Mouse (Mus musculus) spleen, postnatal 4 days (tissue): ENCODE measurements around the gene Pde4a.

Experiments
- DNase-seq, 2 experiments: peaks; one replicate each; pipeline ENCODE4 v3.0.0; 2022; ENCODE audit warnings: low spot score in 2 of 2

Pde4a gene

DNA sequence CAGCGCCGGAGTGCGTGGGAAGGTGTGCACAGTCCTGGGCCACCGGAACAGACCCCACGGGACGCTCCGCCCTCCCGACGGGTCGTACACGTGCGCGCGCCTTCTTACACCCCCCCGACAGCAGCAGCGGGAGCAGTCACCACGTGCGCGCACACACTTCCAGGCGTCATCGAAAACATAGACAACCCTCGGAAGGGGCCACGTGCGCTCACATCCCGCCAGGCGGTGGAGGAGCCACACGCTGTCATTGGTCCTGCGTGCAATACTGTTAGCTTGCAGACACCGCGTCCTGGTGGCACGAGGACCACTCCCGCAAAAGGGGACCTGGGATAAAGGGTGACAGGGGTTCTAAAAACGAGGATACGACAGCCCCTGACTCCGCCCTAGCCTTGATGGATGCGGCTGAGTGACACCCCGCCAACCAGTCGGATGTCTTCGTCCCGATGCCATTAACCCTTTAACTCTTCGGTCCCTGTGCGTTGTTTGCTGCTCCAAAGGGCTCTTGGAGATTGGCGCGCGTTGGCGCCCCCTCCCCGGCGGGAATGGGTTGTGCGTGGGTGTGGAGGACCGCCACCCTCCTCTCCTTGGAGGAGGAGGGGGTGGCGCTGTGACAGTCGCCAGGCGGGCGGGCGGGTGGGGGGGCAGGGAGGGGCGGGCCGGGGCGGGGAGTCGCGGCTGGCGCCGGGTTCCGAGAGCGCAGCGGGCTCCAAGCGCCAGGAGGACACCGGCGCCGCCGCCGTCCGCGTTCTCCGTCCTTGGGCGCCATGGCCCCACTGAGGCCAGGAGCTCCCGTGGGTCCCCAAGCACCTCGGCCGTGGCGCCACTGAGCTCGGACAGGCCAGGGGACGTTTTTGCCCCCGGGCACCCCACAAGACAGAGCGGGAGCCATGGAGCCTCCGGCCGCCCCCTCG, at the start of gene Pde4a:
TSS of gene Pde4a (plus strand) at position 674 of the 911 bp plus-strand sequence.
- no peak for DNase-seq

DNA sequence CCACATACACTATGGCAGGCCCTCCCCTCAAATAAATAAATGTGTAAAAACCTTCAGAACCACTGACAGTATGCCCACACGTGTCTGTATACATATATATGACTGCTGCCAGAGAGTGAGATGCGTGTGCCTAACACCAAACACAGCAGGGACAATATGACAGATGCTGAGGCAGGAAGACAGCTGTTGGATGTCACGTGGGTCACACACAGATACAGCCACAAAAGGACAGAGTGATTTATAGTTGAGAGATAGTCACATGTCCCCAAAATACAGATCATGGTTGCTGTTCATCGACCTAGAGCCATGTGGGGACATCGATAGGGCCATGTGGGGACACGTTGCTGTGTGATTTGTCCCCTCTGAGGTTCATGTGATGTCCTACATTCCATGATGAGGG, 48.4 kb upstream of the Pde4a start:
- DNase-seq: no peak

DNA sequence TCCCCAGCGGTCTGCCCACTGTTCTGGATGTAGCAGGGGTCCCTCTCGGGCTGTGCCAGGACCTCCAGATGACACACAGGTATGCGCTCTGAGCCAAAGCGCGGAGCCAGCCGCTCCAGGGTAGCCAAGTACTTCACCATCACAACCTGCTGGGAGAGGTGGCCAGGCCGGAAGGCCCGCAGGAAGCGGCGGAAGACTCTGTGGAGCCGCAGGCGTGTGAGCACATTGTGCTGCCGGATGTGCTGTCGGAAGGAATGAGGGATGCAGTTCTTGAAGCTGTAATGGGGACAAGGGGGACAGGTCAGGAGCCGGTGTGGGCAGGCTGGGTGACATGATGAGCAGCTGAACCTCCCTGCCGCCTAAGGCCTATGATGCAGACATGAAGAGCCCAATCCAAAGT, 44.0 kb upstream of the Pde4a start:
- no peak for DNase-seq

DNA sequence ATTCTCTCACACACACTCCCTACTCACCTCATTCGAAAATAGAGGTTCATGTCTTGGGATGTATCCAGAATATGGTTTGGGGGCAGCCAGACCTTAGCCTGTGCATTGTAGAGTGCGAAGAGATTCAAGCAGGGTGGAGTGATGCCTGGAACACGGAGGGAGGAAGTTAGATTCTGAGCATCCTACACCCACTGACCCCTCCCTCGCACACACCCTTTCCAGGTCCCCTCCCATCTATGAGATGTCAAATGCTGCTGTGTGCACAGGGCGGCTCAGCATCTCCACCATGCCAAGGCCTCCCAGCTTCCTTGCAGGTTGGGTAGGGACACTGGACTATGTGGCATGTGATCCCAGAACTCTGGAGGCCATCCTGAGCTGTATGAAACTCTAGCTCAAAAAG, 40.7 kb upstream of the Pde4a start:
- no peak for DNase-seq

DNA sequence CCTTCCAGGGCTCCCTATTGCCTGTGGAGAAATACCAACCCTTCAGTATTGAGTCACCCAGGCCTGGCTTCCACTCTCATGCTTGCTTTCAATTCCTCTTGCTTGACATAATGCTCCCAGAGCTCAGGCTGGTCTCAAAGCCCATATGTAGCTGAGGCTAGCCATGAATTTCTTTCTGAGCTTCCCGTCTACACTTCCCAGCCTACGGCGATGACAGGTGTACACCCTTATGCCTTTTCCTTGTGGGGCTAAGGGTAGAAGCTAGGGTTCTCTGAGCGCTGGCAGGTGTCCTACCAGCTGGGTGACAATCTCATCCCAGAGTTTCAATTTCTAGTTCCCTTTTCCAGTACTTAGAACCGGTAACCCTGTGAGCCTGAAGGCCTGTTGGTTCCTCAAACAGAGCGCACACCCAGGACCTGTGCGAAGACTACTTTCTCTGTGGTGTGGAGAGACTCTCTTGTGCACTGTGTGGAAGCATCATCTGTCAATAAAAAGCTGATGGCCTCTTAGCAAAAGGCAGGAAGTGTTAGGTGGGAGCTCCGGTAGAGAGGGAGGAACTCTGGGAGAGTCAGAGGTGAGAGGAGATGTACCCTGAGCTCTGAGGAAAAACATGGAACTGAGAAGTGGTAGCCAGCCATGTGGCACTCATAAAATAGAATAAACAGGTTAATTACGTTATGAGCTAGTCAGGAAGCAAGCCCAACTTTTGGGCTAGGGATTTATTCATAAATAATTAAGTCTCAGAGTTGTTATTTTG, 39.8 kb upstream of the Pde4a start:
- no peak for DNase-seq

DNA sequence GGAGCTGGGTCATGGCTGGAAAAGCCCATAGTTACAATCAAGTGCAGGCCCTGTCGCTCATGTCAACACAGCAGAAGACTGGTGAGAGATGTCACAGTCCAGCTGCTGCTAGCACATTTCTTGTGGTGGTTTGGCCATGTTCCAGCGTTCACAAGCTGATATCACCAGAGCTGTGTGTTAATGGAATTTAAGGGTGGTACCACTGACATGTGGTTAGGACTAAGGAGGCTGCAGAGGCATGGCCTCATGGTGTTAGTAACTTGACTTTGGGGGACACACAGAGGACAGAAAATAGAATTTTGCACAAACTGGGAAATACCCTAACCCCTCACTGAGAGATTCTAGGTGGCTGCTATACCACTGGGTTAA, 39.3 kb upstream of the Pde4a start:
- DNase-seq: peak in 1 of 2 experiments; percentile 37

DNA sequence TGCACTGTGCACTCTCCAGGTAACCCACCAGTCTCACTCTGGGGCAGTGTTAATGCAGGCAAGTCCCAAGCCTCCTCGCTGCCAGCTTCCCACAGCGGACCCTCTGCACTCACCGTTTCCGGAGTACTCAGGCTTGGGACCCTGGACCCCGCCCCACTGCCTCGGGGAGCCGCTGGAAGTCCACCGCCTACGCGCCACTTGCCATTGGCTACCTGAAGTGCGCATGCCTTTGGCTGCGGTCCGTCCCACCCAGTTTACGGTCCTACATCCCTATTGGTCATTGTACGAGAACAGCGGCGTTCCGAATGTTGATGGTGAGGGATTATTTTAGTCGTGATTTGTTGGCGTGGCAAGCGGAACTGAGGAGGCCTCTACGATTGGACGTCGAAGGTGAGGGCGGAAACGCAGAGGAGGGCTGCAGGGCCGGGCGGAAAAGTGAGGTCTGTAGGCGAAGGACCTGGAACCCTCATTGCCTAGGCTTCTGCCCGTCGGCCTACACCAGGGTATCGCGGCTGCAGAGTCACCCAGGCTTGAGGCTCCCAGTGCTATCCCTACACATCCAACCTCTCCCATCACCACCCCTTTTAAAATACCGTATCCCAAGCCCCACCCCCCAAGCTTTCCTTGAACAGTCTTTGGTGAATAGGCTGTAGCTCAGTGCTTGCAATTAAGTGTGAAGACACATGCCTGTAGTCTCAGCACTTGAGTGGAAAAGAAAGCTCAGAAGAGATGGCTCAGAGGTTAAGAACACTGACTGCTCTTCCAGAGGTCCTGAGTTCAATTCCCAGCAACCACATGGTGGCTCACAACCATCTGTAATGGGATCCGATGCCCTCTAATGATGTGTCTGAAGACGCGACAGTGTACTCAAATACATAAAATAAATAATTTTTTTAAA, 34.2 kb upstream of the Pde4a start, which contains the start of gene Tyk2:
TSS of gene Tyk2 (minus strand) at position 185 of the 898 bp plus-strand sequence.
- DNase-seq: peak; percentile 82 to 88

DNA sequence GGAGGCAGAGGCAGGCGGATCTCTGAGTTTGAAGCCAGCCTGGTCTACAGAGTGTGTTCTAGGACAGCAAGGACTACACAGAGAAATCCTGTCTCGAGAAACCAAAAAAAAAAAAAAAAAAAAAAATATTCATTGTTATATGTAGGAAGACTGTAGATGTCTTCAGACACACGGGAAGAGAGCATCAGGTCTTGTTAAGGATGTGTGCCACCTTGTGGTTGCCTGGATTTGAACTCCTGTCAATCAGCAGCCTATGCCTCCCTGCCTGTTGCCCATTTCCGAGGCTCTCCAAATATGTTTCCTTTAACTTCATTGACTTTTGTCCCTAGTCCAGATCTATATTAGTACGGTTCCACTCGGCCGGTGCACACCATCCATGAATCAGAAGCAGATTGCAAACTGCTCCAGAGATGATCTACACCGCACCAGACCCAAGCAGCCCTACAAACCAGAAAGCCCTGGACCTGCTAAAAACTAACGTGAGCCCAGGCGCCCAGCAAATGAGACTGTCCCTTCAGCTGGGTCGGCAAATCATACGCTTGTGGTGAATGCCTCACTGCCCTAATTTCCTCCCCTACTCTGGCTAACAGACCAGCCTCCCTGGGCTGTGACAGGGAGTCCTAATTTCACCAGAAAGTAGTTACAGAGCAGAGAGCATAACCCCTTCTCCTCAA, 33.3 kb upstream of the Pde4a start:
- no peak for DNase-seq

DNA sequence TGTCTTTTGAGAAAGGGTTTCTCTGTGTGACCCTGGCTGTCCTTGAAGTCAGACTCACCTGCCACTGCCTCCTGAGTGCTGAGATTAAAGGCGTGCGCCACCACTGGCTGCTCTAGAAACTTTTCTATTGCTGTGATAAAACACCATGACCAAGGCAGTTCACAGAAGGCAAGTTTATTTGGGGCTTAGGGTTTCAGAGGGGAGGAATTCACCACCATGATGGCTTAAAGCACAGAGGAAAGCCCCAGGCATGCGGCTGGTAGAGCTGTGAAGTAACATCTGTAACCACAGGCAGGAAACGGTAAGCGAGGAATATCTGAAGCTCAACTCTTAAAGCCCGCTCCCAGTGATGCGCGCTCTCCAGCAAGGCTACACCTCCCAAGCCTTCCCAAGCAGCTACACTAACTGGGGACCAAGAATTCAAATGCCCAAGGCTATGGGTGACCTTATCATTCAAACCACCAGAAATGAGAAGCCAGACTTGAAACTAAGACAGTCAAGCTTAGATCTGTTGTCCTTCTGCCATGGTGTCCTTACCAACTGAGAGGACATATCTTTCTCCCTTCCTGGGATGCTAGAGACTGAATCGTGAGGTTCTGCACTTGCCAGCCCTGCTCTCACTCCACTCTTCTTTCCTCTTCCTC, 32.3 kb upstream of the Pde4a start:
- DNase-seq: no peak

DNA sequence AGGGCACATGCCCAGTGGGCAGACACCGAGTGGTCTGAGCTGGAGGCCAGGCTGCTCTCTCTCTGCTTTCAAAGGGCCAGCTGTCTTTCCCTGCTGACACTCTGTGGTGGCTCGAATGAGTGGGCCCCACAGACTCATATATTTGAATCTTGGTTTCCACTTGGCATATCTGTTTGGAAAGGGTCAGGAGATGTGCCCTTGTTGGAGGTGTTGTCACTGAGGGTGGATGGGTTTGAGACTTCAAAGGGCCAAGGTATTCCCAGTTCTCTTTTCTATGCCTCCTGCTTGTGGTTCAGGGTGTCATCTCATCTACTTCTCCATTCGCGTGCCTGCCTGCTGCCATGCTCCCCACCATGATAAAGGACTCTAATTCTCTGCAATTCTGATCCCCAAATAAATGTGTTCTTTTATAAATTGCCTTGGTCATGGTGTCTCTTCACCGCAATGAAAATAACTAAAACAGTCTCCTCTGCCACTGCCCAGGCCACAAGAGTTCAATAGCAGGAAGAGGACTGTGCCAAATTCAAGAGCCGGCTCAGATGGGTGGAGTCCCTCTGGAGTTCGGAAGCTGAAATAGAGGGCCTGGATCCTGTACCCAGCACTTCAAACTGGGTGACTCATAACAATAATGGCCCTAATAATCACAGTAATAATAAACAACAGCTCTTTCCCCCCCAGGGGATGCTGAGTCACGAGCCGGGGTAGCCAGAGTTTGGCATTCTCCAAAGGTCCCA, 30.8 kb upstream of the Pde4a start:
- DNase-seq: no peak

DNA sequence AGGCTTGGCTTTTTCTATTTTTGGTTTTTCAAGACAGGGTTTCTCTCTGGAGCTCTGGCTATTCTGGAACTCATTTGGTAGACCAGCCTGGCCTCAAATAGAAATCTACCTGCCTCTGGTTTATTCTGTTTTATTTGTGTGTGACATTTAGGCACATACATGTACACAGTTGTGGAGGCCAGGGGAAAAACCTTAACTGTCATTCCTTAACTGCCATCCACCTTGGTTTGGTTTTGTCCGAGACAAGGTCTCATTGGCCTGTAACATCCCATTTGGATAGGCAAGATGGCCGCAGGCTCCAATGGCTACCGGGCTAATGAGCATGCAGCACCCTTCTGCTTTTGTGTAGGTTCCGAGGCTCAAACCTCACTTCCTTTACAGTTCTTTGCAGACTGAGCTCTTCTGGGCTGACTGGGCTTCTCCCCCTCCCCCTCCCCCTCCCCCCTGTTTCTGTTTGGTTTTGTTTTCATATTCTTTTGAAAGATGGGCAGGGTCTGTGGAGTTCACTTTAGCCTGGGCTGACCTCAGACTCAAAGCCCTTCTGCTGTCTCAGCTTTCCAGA, 30.1 kb upstream of the Pde4a start:
- no peak for DNase-seq

DNA sequence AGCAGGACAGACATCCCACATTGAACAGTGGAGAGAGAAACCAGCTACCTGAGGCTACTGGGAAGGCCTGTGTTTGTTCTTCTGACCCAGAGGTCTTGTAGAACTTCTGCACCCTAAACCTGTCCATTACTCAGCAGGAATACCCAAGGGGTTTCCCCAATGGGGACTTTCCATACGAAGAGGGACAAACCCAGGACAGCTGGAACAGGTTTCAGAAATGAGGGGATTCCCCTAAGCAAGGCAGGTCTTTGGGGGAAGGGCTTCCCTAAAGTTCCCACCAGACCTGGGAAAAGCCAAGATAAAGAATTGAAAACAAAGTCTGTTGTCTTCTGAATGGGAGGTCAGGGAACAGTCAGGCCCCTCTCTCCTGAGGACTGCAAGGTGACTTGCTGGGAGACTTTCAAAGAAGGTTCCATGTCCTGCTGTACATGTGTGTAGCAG, 29.6 kb upstream of the Pde4a start:
- DNase-seq: no peak

DNA sequence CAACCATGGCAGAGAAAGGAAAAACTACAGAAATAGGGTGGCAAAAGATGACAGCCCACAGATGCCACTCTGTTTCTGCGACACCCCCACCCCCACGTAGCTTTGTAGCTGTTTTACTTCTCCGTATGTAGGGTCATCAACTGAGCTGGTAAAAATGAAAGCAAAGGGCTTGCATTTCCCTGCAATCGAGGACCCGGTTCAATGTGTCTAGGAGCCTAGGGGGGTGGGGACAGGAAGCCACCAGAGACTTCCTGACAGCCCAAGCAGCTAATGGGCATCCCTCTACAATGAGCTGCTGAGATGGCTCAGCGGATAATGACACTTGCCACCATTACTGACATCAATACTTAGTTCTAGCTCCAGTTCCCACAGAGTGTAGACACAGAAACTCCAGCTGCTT, 29.1 kb upstream of the Pde4a start:
- DNase-seq: no peak

DNA sequence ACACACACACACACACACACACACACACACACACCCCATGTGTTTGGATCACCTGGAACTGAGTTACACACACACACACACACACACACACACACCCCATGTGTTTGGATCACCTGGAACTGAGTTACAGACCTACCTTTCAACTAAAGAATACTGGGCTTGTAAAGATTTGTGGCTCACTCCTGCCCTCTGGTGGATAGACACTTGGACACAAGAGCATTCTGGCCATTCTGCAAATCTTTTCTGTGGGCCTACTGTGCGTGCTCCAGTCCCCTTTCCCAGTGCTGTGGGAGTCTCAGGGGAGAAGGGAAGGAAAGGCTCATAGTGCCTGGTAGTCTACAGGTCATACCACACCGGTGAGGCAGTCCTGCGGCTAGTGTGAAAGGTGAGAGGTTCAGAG, 28.3 kb upstream of the Pde4a start:
- peak; percentile 71 to 85 for DNase-seq

DNA sequence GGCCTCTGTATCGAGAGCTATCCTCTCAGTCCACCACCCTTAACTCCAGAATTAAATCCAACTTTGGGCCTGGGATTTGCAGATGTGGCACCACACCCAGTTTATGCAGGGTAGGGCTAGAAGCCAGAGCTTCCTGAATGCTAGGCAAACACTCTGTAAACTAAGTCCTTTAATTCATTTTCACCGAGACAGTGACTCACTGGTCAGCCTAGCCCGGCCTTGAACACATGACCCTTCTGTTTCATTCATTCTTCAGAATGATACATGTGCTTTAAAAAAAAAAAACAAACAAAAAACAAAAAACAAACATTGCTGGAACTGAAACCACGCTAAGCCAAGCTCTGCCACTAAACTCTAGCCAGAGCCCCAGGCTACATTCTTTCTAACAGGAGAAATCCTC, 27.1 kb upstream of the Pde4a start:
- no peak for DNase-seq

DNA sequence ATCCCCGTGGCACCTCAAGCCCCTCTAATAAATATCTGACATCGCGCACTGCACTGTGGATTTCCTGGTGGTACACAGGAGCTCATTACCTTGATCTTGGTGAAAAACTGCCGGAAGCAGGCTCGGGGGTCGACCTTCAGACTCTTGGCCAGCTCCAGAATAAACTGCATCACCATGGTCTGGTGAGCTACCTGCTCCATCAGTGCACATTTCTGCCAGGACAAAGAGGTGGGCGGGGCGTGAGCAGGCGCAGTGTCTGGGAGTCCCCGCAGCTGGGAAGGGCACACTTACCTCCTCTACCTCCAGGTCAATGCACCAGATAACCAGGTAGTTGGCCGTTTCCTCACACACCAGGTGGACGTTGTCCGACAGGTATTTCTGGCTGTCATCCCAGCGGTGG, 23.6 kb upstream of the Pde4a start:
- no peak for DNase-seq

DNA sequence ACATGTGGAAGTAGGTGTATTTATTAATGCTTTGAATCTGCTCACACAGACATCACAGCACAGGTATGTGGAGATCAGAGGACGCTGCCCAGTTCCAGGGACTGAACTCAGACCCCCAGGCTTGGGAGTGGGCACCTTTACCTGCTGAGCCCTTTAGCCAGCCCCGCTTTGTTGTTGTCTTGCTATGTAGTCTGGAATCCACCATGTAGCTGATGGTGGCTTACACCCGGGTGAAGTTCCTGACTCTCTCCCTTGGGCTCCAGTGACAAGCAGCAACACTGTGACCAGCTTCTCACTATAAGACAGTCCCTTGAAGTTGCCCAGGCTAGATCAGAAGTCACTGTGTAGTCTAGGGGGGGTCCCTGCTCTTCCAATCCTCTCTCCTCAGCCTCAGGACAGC, 21.2 kb upstream of the Pde4a start:
- no peak for DNase-seq

DNA sequence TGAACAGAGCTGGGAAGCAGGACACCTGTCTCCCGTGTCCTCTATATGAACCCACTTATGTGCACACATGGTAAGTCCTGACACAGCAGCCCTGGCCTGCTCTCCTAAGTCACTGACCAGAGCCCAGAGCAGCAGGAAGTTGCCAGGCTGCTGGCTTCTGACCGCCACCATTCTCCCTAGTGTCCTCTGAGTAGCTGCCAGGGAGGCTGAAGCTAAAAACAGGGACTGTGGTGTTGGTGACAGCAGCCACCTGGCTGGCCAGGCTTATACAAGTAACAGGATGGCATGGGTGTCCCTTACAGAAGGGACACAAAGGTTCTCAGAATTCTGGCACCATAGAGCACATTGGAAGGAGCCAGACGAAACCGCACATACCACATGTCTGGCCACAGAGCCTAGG, 20.1 kb upstream of the Pde4a start:
- no peak for DNase-seq

DNA sequence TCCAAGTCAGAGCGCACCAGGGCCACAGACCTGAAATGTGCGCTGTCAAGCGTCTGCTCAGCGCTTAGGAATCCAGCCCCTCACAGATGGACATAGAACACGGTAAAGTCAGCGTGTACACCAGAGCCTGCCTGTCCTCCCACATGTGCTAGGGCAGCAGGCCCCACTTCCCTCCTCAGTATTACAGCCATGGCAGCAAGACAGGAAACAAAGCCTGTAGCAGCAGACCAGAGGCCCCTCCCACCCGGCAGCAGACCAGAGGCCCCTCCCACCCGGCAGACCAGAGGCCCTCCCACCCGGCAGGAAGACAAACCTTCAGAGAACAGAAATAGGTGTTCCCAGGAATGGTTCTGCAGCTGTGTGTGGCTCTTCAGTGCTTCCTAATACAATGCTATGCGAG, 18.8 kb upstream of the Pde4a start:
- peak in 1 of 2 experiments; percentile 57 for DNase-seq

DNA sequence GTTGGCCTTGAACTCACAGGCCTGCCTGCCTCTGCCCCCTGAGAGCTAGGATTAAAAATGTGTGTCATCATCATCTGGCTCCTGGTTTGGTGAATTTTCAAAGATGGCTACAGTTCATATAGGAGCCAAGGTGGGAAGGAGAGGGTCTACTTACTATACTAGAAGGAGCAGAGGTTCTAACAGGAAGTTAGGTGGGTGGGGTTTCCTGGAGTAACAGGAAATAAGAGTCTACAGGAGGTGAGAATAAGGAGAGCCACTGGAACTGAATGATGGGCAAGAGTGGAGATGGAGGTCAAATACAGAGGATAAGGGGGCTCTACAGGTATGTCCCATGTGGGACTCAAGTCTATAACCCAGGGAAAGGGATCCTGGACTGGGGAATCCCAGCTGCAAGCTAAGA, 17.1 kb upstream of the Pde4a start:
- no peak for DNase-seq
